Mouse (Mus musculus) lung, postnatal 25 days (tissue): ENCODE results near the gene Fndc9.

Source experiments
- DNase-seq: peaks from one replicate; pipeline ENCODE4 v3.0.0; 2022; ENCODE audit warnings: low spot score

Gene Fndc9

GRCm38 (mm10) chr11:46233966-46234365 lies 1.4 kb upstream of the Fndc9 start:
- DNase-seq = no peak

DNA sequence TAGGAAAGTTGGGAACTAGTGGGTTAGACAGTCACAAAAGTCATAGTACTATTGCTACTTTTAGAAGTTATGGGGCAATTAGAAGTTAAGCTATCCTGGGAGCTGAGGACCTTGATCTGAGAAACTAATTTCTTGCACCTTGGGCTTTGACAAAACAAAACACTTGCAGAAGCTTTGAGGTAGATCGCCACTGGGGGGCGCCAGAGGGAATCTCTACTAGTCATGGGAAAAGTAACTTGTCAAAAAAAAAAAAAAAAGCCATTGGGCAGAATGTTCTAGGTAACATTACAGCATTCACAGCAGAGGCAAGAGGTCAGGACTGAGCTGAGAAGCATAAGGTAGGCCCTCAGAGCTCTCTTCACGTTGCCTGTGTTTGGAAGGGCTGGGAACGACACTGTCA lies 1.6 kb downstream of the Fndc9 start:
- peak; percentile 45 for DNase-seq

- DNase-seq = no peak
These were observed 5.9 kb downstream of the Fndc9 start for GRCm38 (mm10) chr11:46241150-46241673.

DNA sequence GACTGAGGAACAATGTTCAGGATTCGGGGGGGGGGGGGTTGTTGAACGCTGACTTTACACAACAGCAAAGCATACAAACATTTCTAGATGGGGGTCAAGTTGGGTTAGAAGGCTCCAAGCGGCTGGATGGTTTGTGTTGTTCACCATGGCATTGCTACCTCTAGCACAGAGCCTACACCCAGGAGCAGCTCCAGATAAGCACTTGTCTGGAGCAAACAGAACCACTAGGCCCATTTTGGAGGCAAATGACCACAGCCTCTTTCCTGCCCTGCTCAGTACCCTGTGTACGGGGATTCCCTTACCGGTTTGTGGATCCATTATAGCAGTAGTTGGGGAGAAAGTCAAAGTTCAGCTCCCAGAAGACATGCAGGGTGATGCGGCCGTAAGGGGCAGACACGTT lies 6.7 kb downstream of the Fndc9 start:
- DNase-seq = no peak

GRCm38 (mm10) chr11:46244731-46245604 lies 9.6 kb downstream of the Fndc9 start:
- no peak for DNase-seq

GRCm38 (mm10) chr11:46245926-46246325 lies 10.6 kb downstream of the Fndc9 start:
- DNase-seq = no peak

DNA sequence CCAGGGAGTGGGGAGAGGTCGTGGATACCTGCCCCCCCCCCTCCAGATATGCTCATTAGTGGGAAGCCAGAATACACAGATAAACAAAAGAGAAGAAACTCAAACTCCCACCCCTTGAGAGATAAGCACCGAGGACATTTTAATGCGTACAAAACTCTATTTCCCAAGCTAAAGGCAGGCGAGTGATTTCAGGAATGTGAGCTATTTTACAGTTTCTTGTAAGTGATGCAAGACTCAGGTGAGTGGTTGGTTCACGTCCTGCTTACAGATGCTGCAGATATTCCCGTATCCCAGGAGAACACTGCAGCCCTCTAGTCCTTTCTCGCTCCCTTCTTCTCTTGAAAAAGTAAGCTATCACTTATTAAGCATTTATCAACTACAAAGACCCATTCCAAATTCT lies 11.1 kb downstream of the Fndc9 start:
- DNase-seq = no peak

DNA sequence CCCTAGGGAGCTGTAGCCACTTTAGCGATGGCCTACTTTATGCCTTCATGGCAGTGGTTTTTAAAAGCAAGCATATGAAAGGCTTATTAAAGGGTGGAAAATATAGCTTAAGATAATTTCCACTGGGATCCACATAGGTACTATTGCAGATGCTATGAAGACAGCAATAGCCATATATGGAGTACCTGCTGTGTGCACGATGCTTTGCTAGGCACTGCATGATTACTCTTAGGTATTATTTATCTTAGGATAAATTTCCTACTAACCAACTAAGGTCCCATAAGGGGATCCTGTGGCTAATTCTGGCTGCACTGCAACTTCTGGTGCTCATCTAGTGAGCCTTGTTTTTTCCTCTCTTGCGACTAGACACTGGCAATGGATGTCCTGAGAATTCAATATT lies 13.0 kb downstream of the Fndc9 start:
- no peak for DNase-seq

DNA sequence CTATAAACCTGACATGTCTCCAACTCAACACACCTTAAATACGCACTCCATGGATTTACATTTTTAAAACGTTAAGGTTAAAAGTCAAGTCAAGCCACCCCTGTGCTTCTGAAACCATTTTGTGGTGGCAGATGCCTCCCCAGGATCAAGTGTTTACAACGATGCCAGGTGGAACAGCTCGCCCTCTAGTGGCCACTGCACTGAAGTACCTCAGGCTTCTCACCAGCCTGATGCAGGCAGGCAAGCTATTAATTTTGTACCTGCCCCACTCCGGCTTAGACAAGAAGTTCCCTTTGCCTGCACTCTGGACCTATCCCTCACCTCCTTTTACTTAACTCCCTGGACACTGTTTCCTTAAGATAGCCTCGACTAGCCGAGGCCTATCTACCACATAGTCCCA lies 16.7 kb downstream of the Fndc9 start:
- DNase-seq = peak; percentile 51

GRCm38 (mm10) chr11:46255291-46255690 lies 20.0 kb downstream of the Fndc9 start:
- no peak for DNase-seq

DNA sequence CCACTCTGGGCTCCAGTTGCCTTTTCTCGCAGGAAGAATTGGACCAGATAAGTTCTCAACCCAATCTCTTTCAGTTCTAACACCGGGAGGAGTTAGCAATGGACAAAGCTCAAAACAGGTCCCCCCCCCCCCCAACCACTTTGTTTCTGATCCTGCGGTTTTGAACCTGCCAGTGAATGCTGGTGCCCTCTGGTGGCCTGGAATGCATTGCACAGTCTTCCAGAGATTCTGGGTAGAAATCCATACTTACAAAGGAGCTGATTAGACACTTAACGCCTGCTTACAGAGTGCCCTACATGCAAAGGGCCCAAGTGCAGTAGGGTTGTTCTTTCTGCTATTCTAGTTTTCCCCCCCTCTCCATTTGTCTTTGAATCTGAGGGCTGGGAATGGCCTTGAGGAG lies 22.9 kb downstream of the Fndc9 start:
- no peak for DNase-seq

- no peak for DNase-seq
These were observed 23.4 kb downstream of the Fndc9 start for GRCm38 (mm10) chr11:46258749-46259148.

DNA sequence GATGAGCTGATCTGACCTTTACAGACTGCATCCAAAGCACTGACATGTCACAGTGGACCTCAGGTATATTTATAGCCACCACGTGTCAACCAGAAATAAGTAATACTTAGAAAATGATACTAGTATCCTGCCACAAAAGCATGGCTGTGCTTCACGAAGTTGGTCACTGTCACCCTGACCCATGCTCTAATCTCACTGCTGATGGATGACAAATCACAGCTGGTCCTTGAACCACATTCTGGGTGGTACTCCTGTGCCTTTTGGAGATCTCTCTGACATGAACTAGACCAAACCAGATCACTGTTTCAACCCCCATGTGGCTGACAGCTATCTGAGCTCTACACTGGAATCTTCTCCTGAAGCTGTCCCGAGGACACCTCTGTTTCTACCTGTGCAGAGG lies 27.5 kb downstream of the Fndc9 start:
- no peak for DNase-seq

DNA sequence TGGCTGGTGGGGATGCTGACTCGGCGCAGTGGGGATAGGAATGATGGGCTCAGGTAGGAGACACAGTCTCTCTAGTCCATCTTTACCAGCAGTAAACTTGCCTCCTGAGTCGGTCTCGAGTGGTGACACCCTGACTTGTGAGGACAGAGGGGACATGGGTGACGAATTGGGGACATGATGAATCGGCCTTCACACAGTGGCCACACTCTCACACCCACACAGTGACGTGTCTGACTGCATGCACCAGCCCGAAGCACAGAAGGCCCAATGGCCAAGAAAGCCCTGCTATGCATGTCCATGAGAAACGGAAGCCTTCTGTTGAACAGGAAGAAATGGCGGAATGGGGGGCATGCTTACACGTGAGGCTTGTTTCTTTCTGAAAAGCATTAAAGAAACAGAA lies 28.0 kb downstream of the Fndc9 start:
- no peak for DNase-seq

GRCm38 (mm10) chr11:46264584-46264983 lies 29.3 kb downstream of the Fndc9 start:
- peak; percentile 7 for DNase-seq

DNA sequence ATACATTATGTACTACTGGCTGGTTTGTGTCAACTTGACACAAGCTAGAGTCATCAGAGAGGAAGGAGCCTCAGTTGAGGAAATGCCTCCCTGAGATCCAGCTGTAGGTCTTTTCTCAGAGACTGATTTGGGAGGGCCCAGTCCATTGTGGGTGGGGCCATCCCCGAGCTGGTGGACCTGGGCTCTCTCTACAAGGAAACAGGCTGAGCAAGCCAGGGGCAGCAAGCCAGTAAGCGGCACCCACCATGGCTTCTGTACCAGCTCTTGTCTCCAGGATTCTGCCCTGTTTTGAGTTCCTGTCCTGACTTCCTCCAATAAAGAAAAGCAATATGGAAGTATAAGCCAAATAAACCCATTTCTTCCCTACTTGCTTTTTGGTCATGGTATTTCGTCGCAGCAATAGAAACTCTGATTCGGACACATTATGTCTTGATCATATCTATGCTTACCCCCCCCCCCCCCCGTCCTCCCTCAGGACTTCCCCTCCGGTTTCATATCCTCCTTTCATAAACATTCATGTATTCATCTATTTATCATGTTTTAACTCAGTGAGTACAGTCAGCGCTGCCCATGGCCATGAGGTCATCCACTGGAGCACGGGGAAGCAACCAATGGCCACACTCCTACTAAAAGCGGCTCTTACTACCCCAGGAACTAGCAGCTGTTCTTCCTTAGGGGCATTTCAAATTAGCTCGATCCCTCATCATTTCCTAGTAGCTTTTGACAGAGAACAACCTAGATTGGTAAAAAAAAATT lies 29.9 kb downstream of the Fndc9 start:
- no peak for DNase-seq

GRCm38 (mm10) chr11:46268991-46269390 lies 33.7 kb downstream of the Fndc9 start:
- peak; percentile 18 for DNase-seq

DNA sequence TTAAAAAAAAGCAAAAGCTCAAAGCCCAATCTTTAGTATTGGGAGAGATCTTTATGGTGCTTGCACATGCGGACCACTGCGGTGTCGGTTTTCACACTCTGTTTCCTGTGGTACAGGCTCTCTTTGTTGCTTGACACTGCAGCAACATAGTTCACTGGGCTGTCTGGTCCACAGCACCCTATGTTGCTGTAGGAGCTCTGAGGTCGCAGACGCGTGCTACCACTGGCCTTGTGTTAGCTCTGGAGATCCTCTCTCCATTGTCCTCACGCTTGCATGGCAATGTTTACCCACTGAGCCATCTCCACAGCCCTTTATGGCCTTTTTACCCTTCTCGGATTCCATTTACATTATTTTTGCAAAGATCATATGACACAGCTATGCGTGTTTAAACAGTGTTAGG lies 34.1 kb downstream of the Fndc9 start:
- no peak for DNase-seq

DNA sequence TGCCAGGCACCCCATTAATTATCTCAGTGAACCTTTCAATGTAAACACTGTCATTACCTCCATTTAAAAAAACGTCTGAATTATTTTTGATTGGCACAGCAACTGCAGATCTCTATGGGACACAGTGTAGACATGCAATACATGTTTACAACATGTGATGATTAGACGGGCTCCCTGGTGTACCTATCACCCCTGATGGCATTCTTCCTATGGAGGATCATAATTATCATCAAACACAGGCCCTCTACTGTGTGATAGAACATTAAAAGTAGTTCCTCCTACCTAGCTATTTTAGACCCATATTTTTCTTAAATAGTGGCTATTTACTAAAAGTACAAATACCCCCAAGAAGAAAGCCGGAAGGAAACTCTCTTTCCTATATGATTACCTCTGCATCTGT lies 34.6 kb downstream of the Fndc9 start:
- no peak for DNase-seq

DNA sequence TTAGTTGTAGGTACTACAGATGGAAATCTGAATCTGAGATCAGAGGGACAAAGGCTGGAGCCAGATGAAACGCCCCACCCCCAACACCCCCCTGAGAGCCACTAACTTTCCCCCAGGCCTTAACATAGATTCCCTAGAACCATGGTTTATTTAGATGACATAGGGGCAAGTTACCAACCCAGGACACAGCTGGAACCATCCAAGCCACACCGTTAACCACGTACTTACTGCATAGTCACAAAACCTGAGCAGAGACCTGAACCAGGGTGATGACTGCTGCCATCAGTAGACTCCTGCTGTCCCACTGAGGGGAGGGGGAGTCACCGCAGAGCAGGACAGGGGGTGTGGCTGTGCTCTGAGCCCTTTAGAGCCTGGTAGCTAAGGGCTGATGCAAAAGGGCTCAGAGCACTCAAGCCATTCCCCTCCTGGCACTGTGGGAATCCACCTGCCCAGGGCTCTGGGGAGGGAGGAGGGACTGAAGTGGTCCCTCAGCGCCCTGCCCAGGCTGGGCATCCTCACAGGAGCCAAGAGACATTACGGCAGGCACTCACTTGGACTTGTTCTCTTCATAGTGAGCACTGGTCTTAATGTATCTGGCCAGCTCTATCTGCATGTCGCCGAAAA lies 36.8 kb downstream of the Fndc9 start:
- DNase-seq = no peak

- DNase-seq = no peak
These were observed 38.6 kb downstream of the Fndc9 start for GRCm38 (mm10) chr11:46273969-46274368.

DNA sequence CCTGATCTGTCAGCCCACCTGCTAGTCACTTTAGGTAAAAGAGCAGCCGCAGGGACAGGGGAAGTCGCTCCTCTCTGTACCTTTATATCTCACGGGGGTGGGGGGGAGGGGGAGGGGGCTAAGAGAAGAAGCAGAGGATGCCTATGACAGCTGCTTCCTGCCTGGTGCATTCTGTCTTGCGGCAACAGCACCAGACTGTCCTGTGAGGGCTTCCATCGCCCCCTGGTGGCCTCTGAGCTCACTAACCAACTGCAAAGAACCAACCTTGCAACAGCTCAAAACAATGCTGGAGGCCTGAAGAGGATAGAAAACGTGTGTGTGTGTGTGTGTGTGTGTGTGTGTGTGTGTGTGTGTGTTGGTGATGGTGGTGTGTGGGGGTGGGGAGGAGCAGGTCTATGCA lies 40.0 kb downstream of the Fndc9 start:
- DNase-seq = peak; percentile 77

DNA sequence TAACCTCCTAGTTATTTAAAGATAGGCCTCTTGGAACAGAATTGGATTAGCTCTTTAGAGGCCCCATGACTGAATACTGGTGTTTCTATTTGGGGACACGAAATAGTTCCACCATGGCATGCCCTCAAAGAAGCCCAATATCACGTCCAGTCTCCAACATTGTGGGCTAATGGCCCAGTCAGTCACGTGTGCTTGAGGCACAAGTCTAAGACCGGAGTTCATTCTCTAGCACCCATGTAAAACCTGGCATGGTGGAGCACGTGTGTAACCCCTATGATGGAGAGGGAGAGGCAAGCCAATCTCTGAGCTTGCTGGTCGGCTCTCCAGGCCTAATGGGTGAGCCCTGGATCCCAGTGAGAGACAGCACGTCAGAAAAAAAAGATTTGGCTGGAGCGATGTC lies 40.8 kb downstream of the Fndc9 start:
- DNase-seq = no peak
